ENCODE assay signal across 15 mouse cellular contexts in the genomic region with DNA sequence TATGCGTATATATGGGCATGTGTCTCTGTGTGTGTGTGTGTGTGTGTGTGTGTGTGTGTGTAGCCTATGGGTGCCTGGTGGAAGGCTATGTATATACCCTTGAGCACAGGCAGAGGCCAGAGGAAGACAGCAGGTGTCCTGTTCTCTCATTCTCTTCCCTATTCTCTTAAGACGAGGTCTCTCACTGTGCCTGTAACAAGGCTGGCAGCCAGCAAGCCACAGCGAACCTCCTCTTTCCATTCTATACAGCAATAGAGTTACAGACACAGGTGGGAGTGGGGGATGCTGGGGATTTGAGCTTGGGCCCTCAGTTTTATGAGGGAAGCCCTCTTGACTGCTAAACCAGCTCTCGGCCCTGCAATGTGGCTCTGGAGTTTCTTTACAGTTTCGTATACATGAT.
"Had no signal": no experiment of that assay in that cellular context is flagged by ENCODE, and none has a peak within 500 bp of the region (broad histone marks: within the 10 kb centered on the region; RNA-seq: fewer than 3 reads in every experiment).

No protein-coding gene starts in this region.

- H3K27ac ChIP-seq: neural tube, embryonic 13.5 days; neural tube, embryonic 15.5 days; stomach, embryonic 15.5 days; stomach, postnatal 0 days had no signal

- H3K36me3 ChIP-seq: neural tube, embryonic 13.5 days; neural tube, embryonic 15.5 days; stomach, embryonic 15.5 days had no signal

- H3K27me3 ChIP-seq: neural tube, embryonic 13.5 days; neural tube, embryonic 15.5 days; stomach, embryonic 15.5 days had no signal

- H3K4me3 ChIP-seq: neural tube, embryonic 13.5 days; neural tube, embryonic 15.5 days; stomach, embryonic 15.5 days had no signal

- H3K9me3 ChIP-seq: neural tube, embryonic 13.5 days; neural tube, embryonic 15.5 days; stomach, embryonic 15.5 days had no signal

- H3K9ac ChIP-seq: neural tube, embryonic 13.5 days; neural tube, embryonic 15.5 days; stomach, embryonic 15.5 days had no signal

- DNase-seq: retina, postnatal 1 day; right cerebral cortex, adult 18-20 months; right cerebral cortex, postnatal 14 days; right cerebral cortex, postnatal 25 days; right cerebral cortex, postnatal 4 days; thymus, adult 18-20 months; thymus, adult 2 months; thymus, postnatal 14 days; thymus, postnatal 25 days; thymus, postnatal 36 days; thymus, postnatal 4 days had no signal

- H3K4me2 ChIP-seq: neural tube, embryonic 13.5 days; neural tube, embryonic 15.5 days; stomach, embryonic 15.5 days had no signal
